20 mouse cellular contexts compared by ENCODE assay signal in genomic region chr19:54087319-54087718, GRCm38 (mm10). TPM values are rescaled to one million over a fixed set of nuclear protein-coding genes. Genes with fewer than 3 reads are reported as not detected.
DNase-seq lines count a peak whose midpoint lies in the region; ATAC-seq and TF ChIP-seq lines count a peak whose summit lies in the region.
"Had no signal": no experiment of that assay in that cellular context is flagged by ENCODE, and none has a peak within 500 bp of the region (broad histone marks: within the 10 kb centered on the region; RNA-seq: fewer than 3 reads in every experiment).

No protein-coding gene starts in this region.

- H3K27me3 ChIP-seq in G1E (ENCODE audit: insufficient read depth, low read length), result no peaks in the 10 kb centered on the region
- H3K27me3 ChIP-seq in heart, embryonic 15.5 days, result no peaks in the 10 kb centered on the region
- no peaks in the 10 kb centered on the region for H3K27me3 ChIP-seq in liver, embryonic 14.5 days (ENCODE audit: control insufficient read depth, insufficient read depth, low read length)
- H3K27me3 ChIP-seq: neural tube, embryonic 15.5 days had no signal

- 12% methylated on average over 10 of the region's 10 CpGs for WGBS in heart, embryonic 15.5 days
- 6% methylated on average over 10 of the region's 10 CpGs for WGBS in liver, embryonic 14.5 days (ENCODE audit: insufficient replicate concordance)

- TF ChIP-seq EP300 in liver, embryonic 14.5 days (IDR thresholded peaks at IDR 0.05; ENCODE audit: low read depth), result peak; percentile 73

- no peak overlapping the region for H3K4me2 ChIP-seq in heart, embryonic 15.5 days
- H3K4me2 ChIP-seq in liver, embryonic 14.5 days (ENCODE audit: low read depth), result peak overlapping the region; percentile 47
- H3K4me2 ChIP-seq: midbrain, embryonic 12.5 days; neural tube, embryonic 15.5 days had no signal

- H3K36me3 ChIP-seq in G1E (replicated peaks), result peaks cover 10% of the 10 kb centered on the region
- no peaks in the 10 kb centered on the region for H3K36me3 ChIP-seq in heart, embryonic 15.5 days
- H3K36me3 ChIP-seq in liver, embryonic 14.5 days (replicated peaks; ENCODE audit: control insufficient read depth, insufficient read depth, low read depth), result no peaks in the 10 kb centered on the region
- H3K36me3 ChIP-seq: midbrain, embryonic 12.5 days; neural tube, embryonic 15.5 days had no signal

- peaks cover 59% of the 10 kb centered on the region for H3K4me1 ChIP-seq in G1E (ENCODE audit: insufficient read depth, low read depth, low read length)
- H3K4me1 ChIP-seq in heart, embryonic 15.5 days (replicated peaks), result peaks cover 6% of the 10 kb centered on the region; the same call in 1 of the 2 replicates
- peaks cover 6 to 14% of the 10 kb centered on the region in 2 experiments; a peak in 3 of 4 replicates for H3K4me1 ChIP-seq in liver, embryonic 14.5 days (replicated peaks; ENCODE audit: control insufficient read depth in 2 of 2, insufficient read depth in 2 of 2, low read length in 1 of 2)
- H3K4me1 ChIP-seq: midbrain, embryonic 12.5 days; neural tube, embryonic 15.5 days had no signal

- no peak overlapping the region for H3K27ac ChIP-seq in heart, embryonic 15.5 days
- no peak overlapping the region for H3K27ac ChIP-seq in liver, embryonic 14.5 days
- H3K27ac ChIP-seq in left cerebral cortex, adult 2 months, result no peak overlapping the region
- H3K27ac ChIP-seq: hindbrain, postnatal 0 days; midbrain, embryonic 12.5 days; neural tube, embryonic 15.5 days had no signal

- TF ChIP-seq CTCF in G1E (IDR thresholded peaks at IDR 0.05; ENCODE audit: low read depth, low read length), result no peak
- TF ChIP-seq CTCF in liver, embryonic 14.5 days (IDR thresholded peaks at IDR 0.05; ENCODE audit: low read depth), result no peak
- TF ChIP-seq CTCF in left cerebral cortex, adult 2 months (IDR thresholded peaks at IDR 0.05), result no peak

- intact Hi-C loops in heart, postnatal 25 days (cut with DNase I), result no loop called here
- intact Hi-C loops in left cerebral cortex, adult 2 months (cut with DNase I), result no loop called here

- ATAC-seq in G1E (ENCODE audit: extremely low read depth, insufficient number of reproducible peaks, low FRiP score, poor library complexity, severe bottlenecking), result peak; percentile 94
- peak; percentile 39; the same call in 1 of the 2 replicates for ATAC-seq in heart, embryonic 15.5 days (replicated peaks; ENCODE audit: insufficient number of reproducible peaks, insufficient read depth, low FRiP score, low read depth)
- peak; percentile 95 for ATAC-seq in liver, embryonic 14.5 days (ENCODE audit: insufficient read depth)
- ATAC-seq: forebrain, postnatal 0 days; hindbrain, postnatal 0 days; lung, postnatal 0 days had no signal

- no peak overlapping the region for H3K9ac ChIP-seq in heart, embryonic 15.5 days
- no peak overlapping the region for H3K9ac ChIP-seq in liver, embryonic 14.5 days (replicated peaks)
- H3K9ac ChIP-seq: forebrain, postnatal 0 days; midbrain, embryonic 12.5 days; neural tube, embryonic 15.5 days had no signal

- H3K9me3 ChIP-seq in G1E (replicated peaks), result no peaks in the 10 kb centered on the region
- H3K9me3 ChIP-seq in heart, embryonic 15.5 days (replicated peaks), result no peaks in the 10 kb centered on the region
- no peaks in the 10 kb centered on the region for H3K9me3 ChIP-seq in liver, embryonic 14.5 days (ENCODE audit: control insufficient read depth, low read length)
- H3K9me3 ChIP-seq: midbrain, embryonic 12.5 days; neural tube, embryonic 15.5 days had no signal

- peak; percentile 75 for DNase-seq in heart, adult 11 months
- no peak for DNase-seq in heart, postnatal 25 days (ENCODE audit: low spot score)
- peak; percentile 73 for DNase-seq in G1E (ENCODE audit: low spot score)
- peak; percentile 39 to 49 (median 47) for DNase-seq in liver, embryonic 14.5 days (ENCODE audit: low read depth in 3 of 3, low spot score in 3 of 3)
- DNase-seq in layer of hippocampus, adult 18-20 months (ENCODE audit: low spot score in 2 of 2), result no peak
- DNase-seq in left cerebral cortex, adult 2 months (ENCODE audit: extremely low spot score in 1 of 2, low spot score in 2 of 2), result no peak
- no peak for DNase-seq in layer of hippocampus, postnatal 25 days (ENCODE audit: extremely low spot score in 1 of 2, low spot score in 1 of 2)
- DNase-seq: cerebellum, adult 18-20 months; embryo, embryonic 11 days; forebrain, postnatal 0 days; kidney, adult 9 months; kidney, postnatal 4 days; layer of hippocampus, postnatal 36 days; thymus, postnatal 14 days had no signal

- peak overlapping the region; percentile 48; the same call in 1 of the 2 replicates for H3K4me3 ChIP-seq in G1E (ENCODE audit: low read depth, low read length)
- H3K4me3 ChIP-seq in heart, embryonic 15.5 days, result no peak overlapping the region
- H3K4me3 ChIP-seq in liver, embryonic 14.5 days (ENCODE audit: insufficient read depth in 1 of 2, low read depth in 2 of 2, low read length in 2 of 2), result no peak overlapping the region
- H3K4me3 ChIP-seq in left cerebral cortex, adult 2 months, result no peak overlapping the region
- H3K4me3 ChIP-seq: midbrain, embryonic 12.5 days; neural tube, embryonic 15.5 days had no signal

RNA-seq across cellular contexts. Expression of gene Adra2a, which starts 43.4 kb away (rescaled TPM):
- under 1 TPM; 0.20 to 0.36 TPM for total RNA-seq in heart, postnatal 25 days (2021)
- total RNA-seq in G1E (2014; fragmentation: Nextera tagmentation) (13.2 and 15.2 TPM in 2 replicates), G1E (2017) (8.2 and 8.7 TPM in 2 replicates)
- polyA plus RNA-seq in G1E (2012), result 40.6 and 51.8 TPM in 2 replicates
- 0.05 and 0.19 TPM in 2 replicates for polyA plus RNA-seq in heart, embryonic 15.5 days (2015; fragmentation: Nextera tagmentation; extraction: Ambion mirVana)
- 0.09 and 0.11 TPM in 2 replicates for polyA plus RNA-seq in liver, embryonic 14.5 days (2012; rRNA removed)
- polyA plus RNA-seq in liver, embryonic 14.5 days (2014; fragmentation: Nextera tagmentation; extraction: Ambion mirVana), result 0.04 and 0.10 TPM in 2 replicates
- total RNA-seq in layer of hippocampus, adult 18-20 months (2021), result 10 to 100 TPM; 12.4 to 13.4 TPM
- 10 to 100 TPM; 17.5 to 18.8 TPM for total RNA-seq in left cerebral cortex, adult 2 months (2021)
- 10 to 100 TPM; 12.8 to 14.8 TPM for total RNA-seq in layer of hippocampus, postnatal 25 days (2021)
- polyA plus RNA-seq: limb, embryonic 11.5 days had no signal

Comparison
In these comparisons a context has a peak if more than half of its experiments do, and no peak if none do; other contexts are left out.
1. DNase-seq: peak in heart, adult 11 months (single experiment), G1E (single experiment) and liver, embryonic 14.5 days (3 of 3); none in heart, postnatal 25 days (single experiment), layer of hippocampus, adult 18-20 months (0 of 2), left cerebral cortex, adult 2 months (0 of 2) and layer of hippocampus, postnatal 25 days (0 of 2).
2. ATAC-seq: peak in every context shown above with its lines; median percentile 95 in liver, embryonic 14.5 days; 94 in G1E; 39 in heart, embryonic 15.5 days.
3. RNA of gene Adra2a, which starts 43.4 kb away (total RNA-seq): 17.5 to 18.8 TPM in left cerebral cortex, adult 2 months, 12.8 to 14.8 TPM in layer of hippocampus, postnatal 25 days, 12.4 to 13.4 TPM in layer of hippocampus, adult 18-20 months and 8.2 to 15.2 TPM in G1E; 0.20 to 0.36 TPM in heart, postnatal 25 days; every median in the first group is over 4 times any median in the second.